Mouse (Mus musculus) frontal cortex, postnatal 10 days (tissue): Measurements from ENCODE around the gene Dnajb7.
A peak's percentile ranks its signal among the peaks of the same experiment; 100 is the strongest.

Experiments used
- DNase-seq, 2 experiments: peaks; one replicate each; pipeline ENCODE4 v3.0.0; 2022; ENCODE audit warnings: low spot score in 2 of 2, mixed read lengths in 1 of 2

Dnajb7 gene

DNA sequence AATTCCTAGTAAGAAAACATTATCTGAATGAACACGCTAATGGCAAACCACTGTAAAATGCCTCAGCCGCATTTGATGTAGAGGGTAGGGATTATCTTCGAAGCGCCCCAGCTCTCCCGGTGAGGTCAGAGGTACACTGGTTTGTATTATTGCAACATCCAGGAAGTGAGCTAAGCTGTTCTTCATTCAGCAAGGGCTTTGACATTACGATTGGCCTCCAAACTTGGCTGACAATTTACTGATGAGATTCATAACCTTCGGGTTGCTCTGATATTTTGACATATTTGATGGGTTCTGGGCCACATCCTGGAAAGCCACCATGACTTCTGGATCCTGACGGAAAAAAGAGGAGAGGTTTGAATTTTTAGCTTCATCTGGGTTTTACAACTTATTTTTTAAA, 42.9 kb downstream of the Dnajb7 start:
- no peak for DNase-seq

DNA sequence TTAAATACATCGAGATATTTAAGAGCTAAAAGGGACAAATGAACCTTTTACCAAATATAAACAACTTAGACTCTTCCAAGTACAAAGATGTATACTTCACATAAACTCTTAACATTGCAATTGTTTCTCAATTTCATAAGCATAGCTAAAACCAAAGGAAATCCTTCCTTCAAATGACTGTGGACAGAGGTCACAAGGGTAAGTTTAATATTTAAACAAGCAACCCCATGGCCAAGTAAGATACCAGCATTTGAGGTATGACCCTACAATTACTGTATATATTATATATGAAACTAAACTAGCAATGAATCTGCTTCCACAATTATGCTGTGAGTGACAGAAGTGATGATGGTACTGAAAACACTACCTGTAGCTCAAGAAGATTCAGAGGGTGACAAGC, 43.8 kb downstream of the Dnajb7 start:
- DNase-seq: no peak

DNA sequence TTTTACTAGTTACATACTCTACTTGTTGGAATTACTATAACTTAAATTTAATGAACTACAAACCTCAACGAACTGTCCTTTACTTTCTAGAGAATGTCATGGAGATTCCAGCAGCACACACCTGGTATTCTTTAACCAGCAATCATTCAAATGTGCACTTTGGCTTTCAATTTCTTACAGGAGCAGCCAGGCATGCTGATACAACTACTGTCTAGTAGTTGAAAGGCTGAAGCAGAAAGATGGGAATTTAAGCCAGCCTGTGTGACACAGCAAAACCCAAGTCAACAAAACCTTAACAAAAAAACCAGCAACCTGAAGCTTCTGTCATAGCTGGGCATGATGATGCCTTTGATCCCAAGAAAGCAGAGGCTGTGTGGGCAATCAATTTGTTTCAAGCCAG, 45.6 kb downstream of the Dnajb7 start:
- DNase-seq: no peak

DNA sequence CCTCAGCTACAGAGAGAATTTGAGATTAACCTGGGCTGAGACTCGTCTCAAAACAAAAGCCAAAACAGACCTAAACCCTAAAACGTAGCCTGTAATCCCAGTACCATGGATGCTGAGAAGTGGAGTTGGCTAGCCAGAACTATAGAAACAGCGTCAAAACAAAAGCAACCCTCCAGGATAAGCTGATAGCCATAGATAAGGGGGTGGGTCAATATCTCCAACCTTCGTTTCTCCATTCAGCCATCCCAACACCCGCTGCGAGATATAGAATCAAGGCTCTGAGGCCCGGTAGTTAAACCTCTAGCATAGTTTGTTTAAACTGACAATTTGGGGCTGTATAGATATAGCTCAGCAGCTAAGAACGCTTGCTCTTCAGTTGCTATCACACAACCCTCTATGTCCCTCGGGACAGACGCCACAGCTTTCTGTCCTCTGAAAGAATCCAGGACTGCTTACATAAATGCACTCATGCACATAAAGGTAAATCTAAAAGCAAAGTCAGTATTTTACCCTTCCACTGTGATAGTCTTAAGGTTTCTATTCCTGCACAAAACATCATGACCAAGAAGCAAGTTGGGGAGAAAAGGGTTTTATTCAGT, 46.6 kb downstream of the Dnajb7 start:
- DNase-seq: no peak

DNA sequence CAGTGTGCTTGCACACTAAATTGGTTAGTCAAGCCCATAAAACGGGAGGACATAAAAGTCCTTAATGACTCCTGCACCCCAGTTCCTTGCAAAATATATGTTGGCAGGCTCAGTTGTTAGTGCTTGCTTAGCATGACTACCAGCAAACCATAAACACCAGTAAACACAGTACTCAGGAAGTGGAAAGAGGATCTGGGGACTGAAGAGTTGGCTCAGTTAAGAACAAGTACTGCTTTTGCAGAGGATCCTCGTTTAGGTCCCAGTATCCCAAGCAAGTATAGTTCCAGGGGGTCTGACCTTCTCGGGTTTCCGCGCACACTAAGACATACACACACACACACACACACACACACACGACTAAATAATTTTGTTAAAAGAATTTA, 47.1 kb downstream of the Dnajb7 start:
- no peak for DNase-seq

DNA sequence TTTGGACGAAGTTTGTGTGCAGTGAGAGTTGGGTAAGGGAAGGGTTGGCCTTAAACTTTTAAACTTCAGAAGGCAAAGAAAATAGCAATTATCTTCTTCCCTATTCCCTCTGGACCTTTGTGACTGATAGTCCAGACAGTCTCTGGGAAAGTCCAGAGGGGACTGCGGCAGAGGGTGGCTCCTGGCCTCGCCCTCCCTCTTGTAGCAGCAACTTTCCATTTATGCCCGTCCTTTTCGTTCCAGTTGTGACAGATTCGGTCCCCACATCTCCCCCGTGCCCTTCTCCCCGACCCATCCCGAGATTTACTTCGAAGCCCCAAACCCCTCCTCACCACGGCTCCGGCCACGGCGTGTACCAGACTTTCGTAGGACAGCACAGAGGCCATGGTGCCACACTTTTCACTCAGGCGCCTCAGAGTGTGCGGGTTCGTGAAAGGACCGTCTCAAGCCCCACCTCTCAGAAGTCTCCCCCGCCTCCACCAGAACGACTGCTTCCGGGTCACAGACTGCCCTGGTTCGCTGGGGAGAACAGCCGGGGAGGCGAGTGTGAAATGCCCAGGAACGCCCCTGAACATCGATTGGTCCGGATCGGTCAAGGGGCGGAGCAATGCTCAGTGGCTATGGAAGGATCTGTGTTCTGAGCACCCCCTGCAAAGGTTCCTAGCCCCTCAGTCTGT, 47.6 kb downstream of the Dnajb7 start, which contains the start of gene Slc25a17:
Slc25a17 (minus strand) TSS at position 468 of the 677 bp plus-strand sequence.
- peak; percentile 91 to 93 for DNase-seq

DNA sequence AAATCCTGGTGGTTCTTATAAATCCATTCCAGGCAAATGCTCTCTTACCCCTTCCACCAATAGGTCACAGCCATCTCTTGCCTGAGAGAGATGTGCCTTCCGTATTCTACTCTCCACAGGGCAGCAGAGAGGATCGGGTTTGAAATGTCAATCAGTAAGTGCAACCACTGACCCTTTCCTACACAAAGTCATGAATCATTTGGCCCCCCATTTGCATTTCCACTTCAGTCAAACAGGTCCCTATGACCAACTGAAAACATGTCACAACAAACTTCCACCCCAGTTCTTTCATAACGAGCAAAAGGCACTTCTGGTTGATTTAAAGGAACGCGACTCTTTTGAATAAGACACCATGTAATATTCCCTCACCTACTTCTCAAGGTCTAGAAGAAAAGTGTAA, 48.7 kb downstream of the Dnajb7 start:
- no peak for DNase-seq

DNA sequence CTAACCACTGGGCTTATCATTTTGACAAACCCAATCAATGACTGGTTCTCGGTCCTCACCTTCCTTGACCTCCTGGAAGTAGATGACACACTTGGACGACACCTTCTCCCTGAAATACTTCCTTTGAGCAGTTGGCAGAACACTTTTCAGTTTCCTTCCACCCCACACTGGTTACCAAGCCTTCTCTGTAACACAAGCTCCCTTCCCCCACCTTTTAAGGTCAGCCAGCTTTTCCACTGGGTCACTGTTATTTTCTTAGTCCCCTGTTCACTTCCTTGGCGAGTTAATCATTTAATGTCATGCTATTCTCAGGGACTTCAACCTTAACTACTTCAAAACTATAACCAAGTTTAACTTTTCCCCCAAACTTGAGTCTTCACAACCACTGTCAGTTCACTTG, 49.2 kb downstream of the Dnajb7 start:
- no peak for DNase-seq

DNA sequence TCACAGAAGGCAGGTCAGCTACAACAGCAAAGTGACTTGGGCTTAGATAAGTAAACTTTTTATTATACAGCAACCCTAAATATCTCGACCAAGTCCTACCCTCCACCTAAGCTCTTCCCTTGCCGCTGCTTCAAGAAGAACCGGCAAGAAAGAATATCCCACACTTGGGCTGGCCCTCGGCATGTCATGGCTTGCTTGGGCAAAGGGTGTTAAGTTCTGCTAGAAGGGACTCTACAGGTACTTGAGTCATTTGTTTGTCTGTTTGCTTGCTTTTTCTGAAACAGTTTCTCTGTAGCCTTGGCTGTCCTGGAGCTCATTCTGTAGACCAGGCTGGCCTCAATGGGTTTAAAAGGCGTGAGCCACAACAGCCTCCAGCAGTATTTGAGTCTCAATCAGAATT, 51.2 kb downstream of the Dnajb7 start:
- DNase-seq: no peak
